Comparison of ENCODE assay signal across 19 mouse cellular contexts in genomic region chr7:19103741-19104140, GRCm38 (mm10). TPM values are rescaled to one million over a fixed set of nuclear protein-coding genes. Genes with fewer than 3 reads are reported as not detected.
"Had no signal": no experiment of that assay in that cellular context is flagged by ENCODE, and none has a peak within 500 bp of the region (broad histone marks: within the 10 kb centered on the region; RNA-seq: fewer than 3 reads in every experiment).

No protein-coding gene starts in this region.

- H3K27me3 ChIP-seq: lung, embryonic 15.5 days; midbrain, embryonic 13.5 days; midbrain, embryonic 15.5 days; neural tube, embryonic 12.5 days; stomach, embryonic 15.5 days had no signal

- DNase-seq: lung, postnatal 14 days; lung, postnatal 36 days; right cerebral cortex, postnatal 14 days; thymus, adult 2 months; thymus, postnatal 25 days; thymus, postnatal 4 days had no signal

- H3K27ac ChIP-seq: lung, embryonic 15.5 days; macrophage; midbrain, embryonic 13.5 days; midbrain, embryonic 15.5 days; neural tube, embryonic 12.5 days; stomach, embryonic 15.5 days; stomach, postnatal 0 days had no signal

- H3K9ac ChIP-seq: lung, embryonic 15.5 days; midbrain, embryonic 13.5 days; midbrain, embryonic 15.5 days; neural tube, embryonic 12.5 days; stomach, embryonic 15.5 days had no signal

- H3K4me1 ChIP-seq: lung, embryonic 15.5 days; midbrain, embryonic 13.5 days; midbrain, embryonic 15.5 days; neural tube, embryonic 12.5 days; stomach, embryonic 15.5 days had no signal

- H3K36me3 ChIP-seq: lung, embryonic 15.5 days; midbrain, embryonic 13.5 days; midbrain, embryonic 15.5 days; neural tube, embryonic 12.5 days; stomach, embryonic 15.5 days had no signal

- ATAC-seq: lung, postnatal 0 days; midbrain, embryonic 13.5 days; midbrain, embryonic 15.5 days had no signal

- H3K4me3 ChIP-seq: lung, embryonic 15.5 days; megakaryocyte, embryonic 14.5 days; midbrain, embryonic 13.5 days; midbrain, embryonic 15.5 days; neural tube, embryonic 12.5 days; stomach, embryonic 15.5 days had no signal

- H3K9me3 ChIP-seq: lung, embryonic 15.5 days; megakaryocyte, embryonic 14.5 days; midbrain, embryonic 13.5 days; midbrain, embryonic 15.5 days; neural tube, embryonic 12.5 days; stomach, embryonic 15.5 days had no signal

- H3K4me2 ChIP-seq: lung, embryonic 15.5 days; midbrain, embryonic 11.5 days; midbrain, embryonic 13.5 days; midbrain, embryonic 15.5 days; neural tube, embryonic 12.5 days; stomach, embryonic 15.5 days had no signal

RNA-seq across cellular contexts. Expression of gene Six5, which starts 9.3 kb away (rescaled TPM):
- total RNA-seq: monocyte, adult 5-6 weeks; neutrophil, adult 5-6 weeks had no signal

RNA-seq across cellular contexts. Expression of gene Gm4969, which starts 14.4 kb away (rescaled TPM):
- total RNA-seq: monocyte, adult 5-6 weeks; neutrophil, adult 5-6 weeks had no signal
- polyA plus RNA-seq: macrophage; spleen, adult 2 months had no signal

RNA-seq across cellular contexts. Expression of gene Dmpk, which starts 20.1 kb away (rescaled TPM):
- total RNA-seq: monocyte, adult 5-6 weeks had no signal
